Mouse (Mus musculus) heart, postnatal 0 days (tissue): ENCODE results near the gene Umad1.

Source experiments
- CTCF ChIP-seq: IDR thresholded peaks from 2 replicates; pipeline ENCODE4 v1.5.1; 2016; ENCODE audit warnings: antibody characterized with exemption, control low read depth, low read depth
- EP300 ChIP-seq: IDR thresholded peaks from 2 replicates; pipeline ENCODE4 v1.6.1; 2016; ENCODE audit warnings: antibody characterized with exemption, low read depth

GRCm38 (mm10) chr6:8353461-8353860 lies 94.4 kb downstream of the Umad1 start:
- TF ChIP-seq CTCF (no peak), EP300 (no peak)
